Mouse (Mus musculus) cerebellum, adult 11-12 months (tissue): ENCODE data around the gene Jup.
A peak's percentile ranks its signal among the peaks of the same experiment; 100 is the strongest.
"Not testable (repeated sequence)": the region's sequence is repeated elsewhere in the genome, so short reads cannot be mapped to it uniquely, and the experiment has no call there.

ENCODE experiments used
- DNase-seq: peaks from one replicate; pipeline ENCODE4 v3.0.0; 2022

Gene Jup

GRCm38 (mm10) chr11:100355972-100356818, 41.4 kb downstream of the Jup start, which contains the start of gene Hap1:
Hap1 (minus strand) TSS chr11:100356128.
- peak; percentile 76 for DNase-seq

- peak; percentile 72 for DNase-seq
These were observed 42.2 kb downstream of the Jup start for GRCm38 (mm10) chr11:100355151-100355951.

GRCm38 (mm10) chr11:100352076-100352857, 45.3 kb downstream of the Jup start:
- DNase-seq = peak; percentile 46

GRCm38 (mm10) chr11:100344269-100344668, 53.3 kb downstream of the Jup start:
- no peak for DNase-seq

GRCm38 (mm10) chr11:100335731-100336130, 61.8 kb downstream of the Jup start:
- no peak for DNase-seq

GRCm38 (mm10) chr11:100333944-100334457, 63.6 kb downstream of the Jup start, which contains the start of gene Gast:
Gast (plus strand) TSS chr11:100334407.
- no peak for DNase-seq

- DNase-seq = no peak
These were observed 64.6 kb downstream of the Jup start for GRCm38 (mm10) chr11:100332766-100333515.

- not testable (repeated sequence) for DNase-seq
These were observed 66.7 kb downstream of the Jup start for GRCm38 (mm10) chr11:100330816-100331375.

- DNase-seq = no peak
These were observed 67.3 kb downstream of the Jup start for GRCm38 (mm10) chr11:100330235-100330634.

- no peak for DNase-seq
These were observed 69.8 kb downstream of the Jup start for GRCm38 (mm10) chr11:100327761-100328160.

- DNase-seq = no peak
These were observed 70.2 kb downstream of the Jup start for GRCm38 (mm10) chr11:100327316-100327715.

- no peak for DNase-seq
These were observed 72.4 kb downstream of the Jup start for GRCm38 (mm10) chr11:100325062-100325629.

GRCm38 (mm10) chr11:100323578-100323977, 74.0 kb downstream of the Jup start:
- no peak for DNase-seq

- no peak for DNase-seq
These were observed 74.8 kb downstream of the Jup start for GRCm38 (mm10) chr11:100322591-100323258.

GRCm38 (mm10) chr11:100321479-100322305, 75.9 kb downstream of the Jup start:
- peak; percentile 45 for DNase-seq

GRCm38 (mm10) chr11:100320701-100321410, 76.7 kb downstream of the Jup start:
- not testable (repeated sequence) for DNase-seq

- peak; percentile 97 for DNase-seq
These were observed 77.4 kb downstream of the Jup start for GRCm38 (mm10) chr11:100320172-100320630.

- peak; percentile 100 for DNase-seq
These were observed 77.9 kb downstream of the Jup start, which contains the start of gene Eif1 for GRCm38 (mm10) chr11:100319492-100320171. Eif1 (plus strand) TSS chr11:100319885.
